In genomic region chr14:54701298-54701697, GRCm38 (mm10) we compare ENCODE assay signal across 9 mouse cellular contexts. TPM values are rescaled to one million over a fixed set of nuclear protein-coding genes. Genes with fewer than 3 reads are reported as not detected.
A peak's percentile ranks its signal among the peaks of the same experiment; 100 is the strongest.
DNase-seq lines count a peak whose midpoint lies in the region; ATAC-seq and TF ChIP-seq lines count a peak whose summit lies in the region.
"Had no signal": no experiment of that assay in that cellular context is flagged by ENCODE, and none has a peak within 500 bp of the region (broad histone marks: within the 10 kb centered on the region; RNA-seq: fewer than 3 reads in every experiment).

No protein-coding gene starts in this region.

- 10% methylated on average over 6 of the region's 6 CpGs for WGBS in kidney, embryonic 16.5 days
- 6% methylated on average over 6 of the region's 6 CpGs for WGBS in lung, adult 2 months

- H3K4me2 ChIP-seq in kidney, embryonic 16.5 days (replicated peaks; ENCODE audit: low read depth, low read length): no peak overlapping the region
- H3K4me2 ChIP-seq: hindbrain, embryonic 15.5 days had no signal

- no peak overlapping the region for H3K27ac ChIP-seq in kidney, embryonic 16.5 days (ENCODE audit: low read length)
- H3K27ac ChIP-seq: hindbrain, embryonic 15.5 days had no signal

- H3K9me3 ChIP-seq in kidney, embryonic 16.5 days (ENCODE audit: low read length): no peaks in the 10 kb centered on the region
- H3K9me3 ChIP-seq: hindbrain, embryonic 15.5 days had no signal

- H3K36me3 ChIP-seq in kidney, embryonic 16.5 days (ENCODE audit: insufficient read depth, low read length): no peaks in the 10 kb centered on the region
- H3K36me3 ChIP-seq: hindbrain, embryonic 15.5 days had no signal

- no peak overlapping the region for H3K9ac ChIP-seq in kidney, embryonic 16.5 days (replicated peaks; ENCODE audit: low read length)
- H3K9ac ChIP-seq: hindbrain, embryonic 15.5 days had no signal

- no peak overlapping the region for H3K4me3 ChIP-seq in kidney, embryonic 16.5 days (ENCODE audit: low read length)
- no peak overlapping the region for H3K4me3 ChIP-seq in lung, adult 2 months (replicated peaks; ENCODE audit: extremely low read depth, low read depth, low read length)
- H3K4me3 ChIP-seq: hindbrain, embryonic 15.5 days had no signal

- no peaks in the 10 kb centered on the region for H3K4me1 ChIP-seq in kidney, embryonic 16.5 days (ENCODE audit: insufficient read depth, low read length)
- H3K4me1 ChIP-seq in lung, adult 2 months (ENCODE audit: control insufficient read depth, insufficient read depth, low read length): no peaks in the 10 kb centered on the region
- H3K4me1 ChIP-seq: hindbrain, embryonic 15.5 days had no signal

- H3K27me3 ChIP-seq in kidney, embryonic 16.5 days (ENCODE audit: insufficient read depth, low read length): no peaks in the 10 kb centered on the region
- H3K27me3 ChIP-seq: hindbrain, embryonic 15.5 days had no signal

- peak; percentile 86 for ATAC-seq in kidney, embryonic 16.5 days (ENCODE audit: low FRiP score, low TSS enrichment)

- peak; percentile 79 to 86 for DNase-seq in CD8-positive naive resting alpha-beta T cell, adult 2 months (ENCODE audit: low read depth in 2 of 2, low spot score in 2 of 2)
- DNase-seq in adrenal gland, adult 8-10 months: peak; percentile 42
- DNase-seq in embryo, embryonic 11 days: peak; percentile 80
- peak; percentile 64 for DNase-seq in heart, adult 8-10 months (ENCODE audit: low spot score)
- DNase-seq in lung, adult 2 months: peak; percentile 83
- peak; percentile 77 for DNase-seq in ovary, postnatal 36 days (ENCODE audit: low spot score)
- peak; percentile 95 for DNase-seq in thymus, postnatal 4 days

- TF ChIP-seq CTCF in lung, adult 2 months (IDR thresholded peaks at IDR 0.05; ENCODE audit: insufficient read depth, low read length): peak; percentile 97

- no peak for TF ChIP-seq POLR2A in lung, adult 2 months (IDR thresholded peaks at IDR 0.05; ENCODE audit: borderline replicate concordance, extremely low read depth, low read depth, low read length)

RNA-seq across cellular contexts. Expression of gene Gm29776, which starts 2.7 kb away (rescaled TPM):
- total RNA-seq in adrenal gland, adult 8-10 months (2022): under 1 TPM in 2 of 4 experiments, not detected in 2; 0.19 to 0.59 TPM
- not detected for total RNA-seq in heart, adult 8-10 months (2022)
- polyA plus RNA-seq in kidney, embryonic 16.5 days (2015; fragmentation: Nextera tagmentation; extraction: Ambion mirVana): 0.06 and 0.12 TPM in 2 replicates
- 0.43 and 0.56 TPM in 2 replicates for polyA plus RNA-seq in lung, adult 2 months (2012; rRNA removed)

RNA-seq across cellular contexts. Expression of gene Cebpe, which starts 10.7 kb away (rescaled TPM):
- not detected for total RNA-seq in adrenal gland, adult 8-10 months (2022)
- total RNA-seq in heart, adult 8-10 months (2022): not detected
- polyA plus RNA-seq in kidney, embryonic 16.5 days (2015; fragmentation: Nextera tagmentation; extraction: Ambion mirVana): 0.19 TPM in 1 of 2 replicates, not detected in the other
- polyA plus RNA-seq in lung, adult 2 months (2012; rRNA removed): 0.57 and 1.1 TPM in 2 replicates
- polyA plus RNA-seq: hindbrain, embryonic 15.5 days had no signal

RNA-seq across cellular contexts. Expression of gene Acin1, which starts 14.6 kb away (rescaled TPM):
- 100 to 1,000 TPM; 140 to 305 (median 208) TPM for total RNA-seq in adrenal gland, adult 8-10 months (2022)
- total RNA-seq in heart, adult 8-10 months (2022): 10 to 100 TPM; 63.8 to 81.1 (median 74.3) TPM
- 120 and 136 TPM in 2 replicates for polyA plus RNA-seq in kidney, embryonic 16.5 days (2015; fragmentation: Nextera tagmentation; extraction: Ambion mirVana)
- polyA plus RNA-seq in lung, adult 2 months (2012; rRNA removed): 100 and 121 TPM in 2 replicates

RNA-seq across cellular contexts. Expression of gene 1700123O20Rik, which starts 15.3 kb away (rescaled TPM):
- 10 to 100 TPM; 34.2 to 43.9 (median 39.6) TPM for total RNA-seq in adrenal gland, adult 8-10 months (2022)
- 10 to 100 TPM; 12.9 to 15.3 (median 13.3) TPM for total RNA-seq in heart, adult 8-10 months (2022)
- 90.4 and 91.1 TPM in 2 replicates for polyA plus RNA-seq in kidney, embryonic 16.5 days (2015; fragmentation: Nextera tagmentation; extraction: Ambion mirVana)
- polyA plus RNA-seq in lung, adult 2 months (2012; rRNA removed): 49.8 and 50.5 TPM in 2 replicates

Comparison
In these comparisons a context has a peak if more than half of its experiments do, and no peak if none do; other contexts are left out.
1. DNase-seq: peak in every context shown above with its lines; median percentile 95 in thymus, postnatal 4 days; 83 in lung, adult 2 months; 82 in CD8-positive naive resting alpha-beta T cell, adult 2 months; 80 in embryo, embryonic 11 days; 77 in ovary, postnatal 36 days; 64 in heart, adult 8-10 months; 42 in adrenal gland, adult 8-10 months.